Mouse (Mus musculus) myocyte (in vitro differentiated cells): ENCODE measurements around the gene Sertad4. TPM values are rescaled to one million over a fixed set of nuclear protein-coding genes. Genes with fewer than 3 reads are reported as not detected.
A peak's percentile ranks its signal among the peaks of the same experiment; 100 is the strongest.

ENCODE experiments used
- H3K27me3 ChIP-seq: one replicate; pipeline ENCODE4 v1.6.1; 2011; ENCODE audit not compliant: control insufficient read depth, insufficient read depth, insufficient read length
- H3K36me3 ChIP-seq: one replicate; pipeline ENCODE4 v1.6.1; 2011; ENCODE audit not compliant: control insufficient read depth, insufficient read depth
- H3K4me2 ChIP-seq: one replicate; pipeline ENCODE4 v1.6.1; 2011; ENCODE audit warnings: low read depth, control low read depth
- H3K4me3 ChIP-seq: one replicate; pipeline ENCODE4 v1.5.1; 2011; ENCODE audit warnings: mild to moderate bottlenecking, control low read depth, moderate library complexity
- H3K79me2 ChIP-seq: one replicate; pipeline ENCODE4 v1.6.1; 2011; ENCODE audit not compliant: control insufficient read depth, insufficient read depth
- H3ac ChIP-seq: one replicate; pipeline ENCODE4 v1.6.1; 2011; ENCODE audit not compliant: control insufficient read depth, insufficient read length
- CEBPB ChIP-seq: IDR thresholded peaks from 2 replicates; pipeline ENCODE4 v1.6.1; 2011; ENCODE audit warnings: mild to moderate bottlenecking, moderate library complexity; ENCODE audit not compliant: poor library complexity, insufficient read depth, severe bottlenecking
- E2F4 ChIP-seq: IDR thresholded peaks from one replicate; pipeline ENCODE4 v1.6.1; 2011; ENCODE audit warnings: mild to moderate bottlenecking, control low read depth, moderate library complexity; ENCODE audit not compliant: insufficient read depth
- MAX ChIP-seq: IDR thresholded peaks from one replicate; pipeline ENCODE4 v1.6.1; 2011; ENCODE audit warnings: low read depth, mild to moderate bottlenecking, control low read depth
- MYOD1 ChIP-seq, 3 experiments: IDR thresholded peaks; one replicate each; pipeline ENCODE4 v1.6.1; 2011; ENCODE audit warnings: control low read depth in 2 of 3, low read depth in 2 of 3, mild to moderate bottlenecking in 2 of 3, moderate library complexity in 1 of 3; ENCODE audit not compliant: insufficient read length in 2 of 3, control insufficient read depth in 1 of 3
- MYOG ChIP-seq, 3 experiments: IDR thresholded peaks; one replicate each; pipeline ENCODE4 v1.6.1; 2011; ENCODE audit warnings: control low read depth in 2 of 3, low read depth in 2 of 3, mild to moderate bottlenecking in 2 of 3; ENCODE audit not compliant: insufficient read length in 2 of 3, control insufficient read depth in 1 of 3, insufficient read depth in 1 of 3
- POLR2A ChIP-seq: IDR thresholded peaks from one replicate; pipeline ENCODE4 v1.6.1; 2011; ENCODE audit warnings: low read depth, mild to moderate bottlenecking, control low read depth, moderate library complexity; ENCODE audit not compliant: insufficient read length
- POLR2AphosphoS2 ChIP-seq: IDR thresholded peaks from one replicate; pipeline ENCODE4 v1.6.1; 2011; ENCODE audit warnings: low read depth, control low read depth; ENCODE audit not compliant: insufficient read length
- REST ChIP-seq: IDR thresholded peaks from one replicate; pipeline ENCODE4 v1.6.1; 2011; ENCODE audit warnings: mild to moderate bottlenecking, control low read depth, moderate library complexity; ENCODE audit not compliant: insufficient read depth, insufficient read length
- SRF ChIP-seq: IDR thresholded peaks from one replicate; pipeline ENCODE4 v1.6.1; 2011; ENCODE audit warnings: low read depth; ENCODE audit not compliant: control insufficient read depth, insufficient read length
- TCF12 ChIP-seq: IDR thresholded peaks from one replicate; pipeline ENCODE4 v1.6.1; 2011; ENCODE audit warnings: mild to moderate bottlenecking, control low read depth; ENCODE audit not compliant: poor library complexity, insufficient read depth, severe bottlenecking
- TCF3 ChIP-seq: IDR thresholded peaks from one replicate; pipeline ENCODE4 v1.6.1; 2011; ENCODE audit warnings: low read depth, control low read depth; ENCODE audit not compliant: insufficient read length
- USF1 ChIP-seq: IDR thresholded peaks from one replicate; pipeline ENCODE4 v1.6.1; 2011; ENCODE audit warnings: low read depth, mild to moderate bottlenecking, control low read depth, moderate library complexity
- polyA plus RNA-seq: library from polyadenylated mRNA; unstranded; fragments of >200 nt; fragmentation: generic; extraction: Trizol; gene quantifications from one replicate; pipeline ENCODE4 v1.2.1, GENCODE M21; 2012; ENCODE audit warnings: missing spikeins

Gene Sertad4
- polyA plus RNA-seq, 1 experiment, result 21.3 TPM

DNA sequence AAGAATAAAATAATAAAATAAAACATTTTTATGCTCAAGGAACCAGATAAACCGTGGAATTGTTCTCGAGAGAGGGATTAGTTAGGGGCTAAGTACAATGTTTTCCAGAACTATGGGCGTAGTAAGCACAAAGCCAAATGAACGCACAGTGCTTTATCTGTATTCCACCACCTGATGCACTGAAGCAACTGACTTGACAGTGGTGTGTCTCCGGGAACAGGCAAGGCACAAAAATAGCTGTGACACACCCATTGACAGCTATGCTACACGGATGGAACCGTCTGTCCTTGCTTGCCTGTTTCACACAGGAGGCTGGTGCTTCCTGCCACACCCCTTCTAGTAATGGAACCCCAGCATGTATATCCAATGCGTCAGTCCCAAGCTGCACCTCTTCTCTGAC, 55.2 kb downstream of the Sertad4 start:
- Histone ChIP-seq H3K27me3 (no peaks in the 10 kb centered on the region), H3K36me3 (no peaks in the 10 kb centered on the region), H3K4me2 (no peak overlapping the region), H3K79me2 (no peaks in the 10 kb centered on the region), H3ac (no peak overlapping the region), H3K4me3 (no peak overlapping the region)
- TF ChIP-seq MYOD1 (IDR thresholded peaks at IDR 0.05; ENCODE audit: control insufficient read depth in 1 of 3, insufficient read length in 2 of 3, low read depth in 2 of 3) (peak in 2 of 3 experiments; percentile 60 to 85), REST (no peak), CEBPB (0 out of 2 replicates have a peak, but pooled peaks have one; percentile 12), MAX (no peak), POLR2AphosphoS2 (no peak), USF1 (no peak), TCF12 (no peak), TCF3 (no peak), MYOG (IDR thresholded peaks at IDR 0.05; ENCODE audit: control insufficient read depth in 1 of 3, insufficient read depth in 1 of 3, insufficient read length in 2 of 3, low read depth in 2 of 3) (peak in 1 of 3 experiments; percentile 84)

GRCm38 (mm10) chr1:192799165-192799991, 56.2 kb downstream of the Sertad4 start:
- no peaks in the 10 kb centered on the region for H3K27me3 ChIP-seq
- no peaks in the 10 kb centered on the region for H3K36me3 ChIP-seq
- no peak overlapping the region for H3ac ChIP-seq
- no peak overlapping the region for H3K4me3 ChIP-seq
- no peaks in the 10 kb centered on the region for H3K79me2 ChIP-seq
- H3K4me2 ChIP-seq, result peak overlapping the region; percentile 37
- peak in 1 of 3 experiments; percentile 50 for TF ChIP-seq MYOD1 (IDR thresholded peaks at IDR 0.05; ENCODE audit: control insufficient read depth in 1 of 3, insufficient read length in 2 of 3, low read depth in 2 of 3)
- no peak for TF ChIP-seq USF1
- no peak for TF ChIP-seq E2F4
- TF ChIP-seq TCF3, result no peak
- TF ChIP-seq REST, result no peak
- no peak for TF ChIP-seq POLR2AphosphoS2
- no peak for TF ChIP-seq SRF
- no peak for TF ChIP-seq POLR2A
- TF ChIP-seq MYOG (IDR thresholded peaks at IDR 0.05; ENCODE audit: control insufficient read depth in 1 of 3, insufficient read depth in 1 of 3, insufficient read length in 2 of 3, low read depth in 2 of 3), result peak in 1 of 3 experiments; percentile 60
- TF ChIP-seq CEBPB, result no peak
- TF ChIP-seq TCF12, result no peak

DNA sequence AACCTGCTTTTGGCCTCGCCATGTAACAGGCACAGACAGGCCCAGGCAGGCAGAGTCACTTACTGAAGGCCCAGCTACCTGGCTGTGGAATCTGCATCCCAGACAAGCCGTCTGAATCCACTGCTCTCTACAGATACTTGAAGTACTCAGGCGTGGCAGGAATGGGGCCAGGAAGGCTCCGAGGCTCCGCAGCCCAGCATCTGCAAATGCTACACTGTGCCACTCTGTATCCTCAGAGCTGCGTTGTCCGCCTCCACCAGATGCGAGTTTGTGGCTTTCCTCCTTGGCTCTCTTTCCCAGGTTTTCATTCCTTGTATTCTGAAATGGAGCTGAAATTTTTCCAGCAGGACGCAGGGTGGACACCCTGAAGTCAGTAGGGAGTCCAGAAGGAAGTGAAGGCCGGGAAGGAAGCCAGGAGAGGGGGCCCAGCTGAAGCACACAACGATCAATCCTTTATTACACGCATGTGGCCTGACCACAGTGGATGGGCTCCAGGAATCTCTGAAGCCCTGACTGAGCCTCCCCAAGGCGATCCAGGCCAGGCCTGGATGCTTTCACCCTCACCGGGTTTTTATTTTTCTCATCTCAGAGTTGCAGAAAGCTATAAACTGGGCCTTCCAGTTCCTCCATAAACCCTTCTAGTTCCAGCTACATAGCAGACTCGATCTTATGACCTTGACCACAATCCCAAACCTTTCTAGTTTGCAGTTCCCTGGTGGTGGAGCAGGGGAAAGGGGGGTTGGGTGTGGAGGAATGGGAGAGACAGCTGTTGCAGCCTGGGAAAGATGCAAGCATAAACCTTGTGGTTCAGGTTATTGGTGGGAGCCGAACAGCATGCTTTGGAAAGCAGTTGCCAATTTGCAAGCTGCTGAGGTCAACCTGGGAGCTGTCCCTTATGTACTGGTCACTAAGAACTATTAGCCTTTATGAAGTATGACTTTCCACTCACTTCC, 57.1 kb downstream of the Sertad4 start:
- H3K36me3 ChIP-seq, result no peaks in the 10 kb centered on the region
- TF ChIP-seq MYOG (IDR thresholded peaks at IDR 0.05; ENCODE audit: control insufficient read depth in 1 of 3, insufficient read depth in 1 of 3, insufficient read length in 2 of 3, low read depth in 2 of 3) (peak; percentile 18 to 92 (median 64)), TCF12 (peak; percentile 48), CEBPB (no peak), MYOD1 (IDR thresholded peaks at IDR 0.05; ENCODE audit: control insufficient read depth in 1 of 3, insufficient read length in 2 of 3, low read depth in 2 of 3) (peak in 2 of 3 experiments; percentile 81 to 92)
- no peak overlapping the region for H3ac ChIP-seq
- peak overlapping the region; percentile 37 for H3K4me2 ChIP-seq
- H3K27me3 ChIP-seq, result no peaks in the 10 kb centered on the region
- H3K79me2 ChIP-seq, result no peaks in the 10 kb centered on the region
- H3K4me3 ChIP-seq, result no peak overlapping the region

- Histone ChIP-seq H3K4me3 (no peak overlapping the region), H3K36me3 (no peaks in the 10 kb centered on the region), H3ac (no peak overlapping the region), H3K79me2 (no peaks in the 10 kb centered on the region), H3K27me3 (no peaks in the 10 kb centered on the region), H3K4me2 (no peak overlapping the region)
- TF ChIP-seq POLR2AphosphoS2 (no peak), TCF12 (no peak), POLR2A (no peak), USF1 (no peak), MAX (no peak), TCF3 (no peak), CEBPB (no peak), E2F4 (no peak), REST (no peak), MYOG (IDR thresholded peaks at IDR 0.05; ENCODE audit: control insufficient read depth in 1 of 3, insufficient read depth in 1 of 3, insufficient read length in 2 of 3, low read depth in 2 of 3) (no peak)
Observed at GRCm38 (mm10) chr1:192797011-192797274, 58.6 kb downstream of the Sertad4 start.
